Mouse (Mus musculus): ENCODE results near the gene Comp. TPM values are rescaled to one million over a fixed set of nuclear protein-coding genes. Genes with fewer than 3 reads are reported as not detected.

The Comp gene
- polyA plus RNA-seq (2012; rRNA removed): 0.15 and 0.25 TPM in 2 replicates

- DNase-seq (ENCODE audit: low read depth, low spot score): no peak
- WGBS: 5% methylated on average over 47 of the region's 47 CpGs
These were observed at the start of gene Comp for GRCm38 (mm10) chr8:70373397-70374317. TSS of gene Comp (plus strand) at chr8:70373558.

DNA sequence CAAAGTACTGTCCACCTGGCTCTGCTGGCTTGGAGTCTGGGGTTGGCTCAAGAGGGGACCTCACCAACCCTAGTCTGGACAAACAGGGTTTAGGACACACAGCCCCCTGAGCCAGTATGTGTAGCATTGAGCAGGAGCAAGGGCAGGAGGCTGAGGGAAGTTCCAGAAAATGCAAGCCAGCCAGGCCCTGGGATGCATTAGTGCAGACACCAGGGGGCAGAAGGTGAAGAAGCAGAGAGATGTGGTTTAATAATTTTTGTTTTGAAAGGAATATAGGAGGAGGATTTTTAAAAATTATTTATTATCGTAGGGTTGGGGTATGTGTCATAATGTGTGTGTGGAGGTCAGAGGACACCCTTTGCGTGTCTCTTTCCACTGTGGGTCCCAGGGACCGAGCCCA is 49.6 kb upstream of the Comp start:
- 86% methylated on average over 3 of the region's 3 CpGs for WGBS
- no peak for DNase-seq (ENCODE audit: low read depth, low spot score)

DNA sequence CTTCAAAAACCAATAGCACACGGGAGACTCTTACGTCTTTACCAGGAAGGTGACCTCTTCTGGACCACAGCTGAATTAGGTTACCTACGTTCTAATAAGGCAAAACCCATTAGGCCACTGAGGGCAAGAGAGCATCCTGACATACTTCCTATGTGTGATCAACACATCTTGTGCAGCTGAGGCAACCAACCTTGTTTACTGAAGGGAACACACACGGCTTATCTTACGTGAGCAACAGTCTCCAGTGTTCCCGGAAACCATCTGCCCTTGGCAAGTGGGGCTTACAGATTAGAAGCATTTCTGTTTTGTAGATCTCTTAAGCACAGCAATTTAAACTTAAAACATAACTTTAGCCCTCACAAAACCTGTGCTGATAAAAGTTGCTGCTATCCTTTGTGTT is 45.8 kb upstream of the Comp start:
- DNase-seq (ENCODE audit: low read depth, low spot score): no peak
- 88% methylated on average over 6 of the region's 6 CpGs for WGBS

- 40% methylated on average over 14 of the region's 14 CpGs for WGBS
- DNase-seq (ENCODE audit: low read depth, low spot score): no peak
These were observed 44.1 kb upstream of the Comp start, which contains the start of gene Gdf1 for GRCm38 (mm10) chr8:70329124-70329834. TSS of gene Gdf1 (plus strand) at chr8:70329817.

GRCm38 (mm10) chr8:70329835-70330740 is 43.3 kb upstream of the Comp start:
- no peak for DNase-seq (ENCODE audit: low read depth, low spot score)
- WGBS: 36% methylated on average over 45 of the region's 45 CpGs

DNA sequence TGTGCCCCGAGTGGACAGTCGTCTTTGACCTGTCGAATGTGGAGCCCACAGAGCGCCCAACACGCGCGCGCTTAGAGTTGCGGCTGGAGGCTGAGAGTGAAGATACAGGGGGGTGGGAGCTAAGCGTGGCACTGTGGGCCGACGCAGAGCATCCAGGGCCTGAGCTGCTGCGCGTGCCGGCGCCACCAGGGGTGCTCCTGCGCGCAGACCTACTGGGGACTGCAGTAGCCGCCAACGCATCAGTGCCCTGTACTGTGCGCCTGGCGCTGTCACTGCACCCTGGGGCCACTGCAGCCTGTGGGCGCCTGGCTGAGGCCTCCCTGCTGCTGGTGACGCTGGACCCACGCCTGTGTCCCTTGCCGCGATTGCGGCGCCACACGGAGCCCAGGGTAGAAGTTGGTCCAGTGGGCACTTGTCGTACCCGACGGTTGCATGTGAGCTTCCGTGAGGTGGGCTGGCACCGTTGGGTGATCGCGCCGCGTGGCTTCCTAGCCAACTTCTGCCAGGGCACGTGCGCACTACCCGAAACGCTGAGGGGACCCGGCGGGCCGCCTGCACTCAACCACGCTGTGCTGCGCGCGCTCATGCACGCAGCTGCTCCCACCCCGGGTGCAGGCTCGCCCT is 42.5 kb upstream of the Comp start:
- no peak for DNase-seq (ENCODE audit: low read depth, low spot score)
- WGBS: 78% methylated on average over 53 of the region's 53 CpGs

GRCm38 (mm10) chr8:70331526-70331925 is 41.8 kb upstream of the Comp start:
- WGBS: 92% methylated on average over 19 of the region's 19 CpGs
- no peak for DNase-seq (ENCODE audit: low read depth, low spot score)

DNA sequence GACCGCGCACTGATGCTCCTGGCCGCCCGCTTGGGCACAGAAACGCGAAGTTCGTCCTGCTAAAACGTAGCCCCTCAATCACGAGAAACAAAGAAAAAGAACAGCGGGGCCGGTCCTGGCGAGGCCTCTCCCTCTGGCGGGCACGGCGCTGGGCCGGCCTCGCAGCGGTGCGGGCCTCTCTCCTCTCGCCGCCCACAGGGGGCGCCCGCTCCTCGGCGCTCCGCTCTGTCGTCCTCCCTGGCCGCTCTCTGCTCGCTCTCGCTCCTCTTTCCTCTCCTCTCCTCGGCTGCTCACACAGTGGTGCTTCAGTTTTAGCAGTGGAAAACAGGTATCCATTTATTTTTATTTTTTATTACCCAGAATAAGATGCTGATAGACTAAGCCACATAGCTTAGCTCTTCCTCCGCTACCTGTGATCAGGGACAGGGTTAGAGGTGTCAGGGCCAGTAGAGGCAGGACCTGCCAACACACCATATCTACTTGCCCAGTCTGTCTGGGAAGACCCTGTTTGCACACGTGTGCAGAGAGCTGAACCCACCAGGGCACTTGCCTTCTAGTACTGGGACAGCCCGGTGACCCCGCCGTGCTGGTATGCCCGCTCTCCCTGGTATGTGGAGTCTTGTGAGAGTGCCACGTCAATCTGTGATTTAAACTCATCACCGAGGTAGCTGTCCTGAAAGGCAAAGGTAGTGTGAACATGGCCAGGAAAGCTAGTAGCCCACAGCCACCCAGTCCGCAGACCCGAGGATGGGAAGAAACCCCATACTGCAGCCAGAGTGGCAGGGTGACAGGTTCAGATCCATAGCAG is 41.1 kb upstream of the Comp start:
- WGBS: 56% methylated on average over 41 of the region's 41 CpGs
- no peak for DNase-seq (ENCODE audit: low read depth, low spot score)

DNA sequence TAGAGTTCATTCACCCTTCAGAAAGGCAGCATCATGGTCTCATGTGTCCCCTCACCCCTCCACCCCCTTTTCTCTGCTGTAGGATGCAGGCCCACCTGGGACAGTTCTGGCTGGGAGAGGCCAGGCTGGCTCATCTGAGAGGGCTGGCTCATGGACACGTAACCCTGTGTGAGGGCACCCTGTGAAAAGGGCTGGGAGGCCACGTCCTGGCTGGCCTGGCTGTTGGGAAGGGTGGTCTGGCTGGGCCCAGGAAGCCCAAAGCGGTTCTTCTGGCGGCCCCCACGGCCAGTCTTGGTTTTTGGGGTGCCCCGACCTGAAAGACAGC is 40.5 kb upstream of the Comp start:
- DNase-seq (ENCODE audit: low read depth, low spot score): no peak
- 95% methylated on average over 6 of the region's 6 CpGs for WGBS

DNA sequence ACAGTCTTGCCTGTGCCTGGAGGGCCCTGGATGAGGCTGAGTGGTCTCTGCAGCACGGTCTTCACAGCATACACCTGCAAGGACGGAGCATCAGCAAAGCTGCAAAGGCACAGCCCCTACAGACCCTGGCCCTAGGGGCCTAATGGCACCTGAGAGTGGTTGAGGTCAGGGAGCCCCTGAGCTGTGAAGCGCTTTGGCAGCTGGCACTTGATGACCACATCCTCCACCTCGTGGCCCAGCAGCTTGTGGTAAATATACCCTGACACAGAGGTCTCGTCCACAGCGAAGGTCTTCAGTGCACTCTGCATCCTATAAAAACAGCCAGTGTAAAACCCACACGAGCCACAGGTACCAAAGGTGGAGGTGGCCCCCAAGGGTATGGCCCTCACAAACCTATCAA is 34.4 kb upstream of the Comp start:
- 88% methylated on average over 7 of the region's 7 CpGs for WGBS

GRCm38 (mm10) chr8:70340659-70341058 is 32.7 kb upstream of the Comp start:
- WGBS: 90% methylated on average over 7 of the region's 7 CpGs
- DNase-seq (ENCODE audit: low read depth, low spot score): no peak

More for the DNA sequence above, 34.4 kb upstream of the Comp start:
- DNase-seq (ENCODE audit: low read depth, low spot score): no peak

- DNase-seq (ENCODE audit: low read depth, low spot score): no peak
- WGBS: 88% methylated on average over 14 of the region's 14 CpGs
These were observed 31.4 kb upstream of the Comp start for GRCm38 (mm10) chr8:70342007-70342406.

DNA sequence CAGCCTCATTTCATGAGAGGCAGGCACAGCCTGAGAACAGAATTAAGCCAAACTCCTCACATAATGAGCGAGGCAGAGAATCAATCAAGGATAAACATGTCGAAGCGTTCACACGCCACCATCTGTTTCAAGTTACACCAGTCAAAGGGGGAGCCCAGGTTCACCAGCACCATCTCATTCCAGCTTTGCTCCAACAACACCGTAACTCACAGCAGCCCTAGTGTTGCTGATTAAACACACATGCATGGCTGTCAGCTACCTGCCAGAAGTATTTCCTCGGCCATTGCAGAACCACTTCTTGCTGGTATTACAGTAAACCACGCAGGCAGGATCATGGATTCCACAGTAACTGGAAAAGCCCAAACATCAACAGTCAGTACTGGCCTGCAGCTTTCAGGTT is 30.3 kb upstream of the Comp start:
- 90% methylated on average over 7 of the region's 7 CpGs for WGBS

DNA sequence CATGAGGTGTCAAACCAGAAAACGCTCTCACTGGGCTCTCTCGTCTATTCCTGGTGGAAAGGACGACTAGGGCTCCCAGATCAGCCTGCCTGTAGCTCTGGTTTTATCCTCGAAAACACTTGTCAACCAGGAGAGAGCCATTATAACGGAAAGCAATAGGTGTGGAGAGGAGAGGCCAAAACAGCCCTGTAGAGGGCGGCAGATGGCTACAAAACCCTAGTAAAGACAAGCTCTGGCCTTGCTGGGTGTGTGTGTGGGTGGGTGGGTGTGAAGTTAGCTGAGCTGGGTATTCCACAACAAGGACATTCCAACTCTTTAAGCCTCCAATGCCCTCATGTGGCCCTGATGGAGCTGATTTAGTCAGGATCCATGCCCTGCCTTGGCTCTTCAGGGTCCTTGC is 29.7 kb upstream of the Comp start:
- 59% methylated on average over 6 of the region's 6 CpGs for WGBS
- no peak for DNase-seq (ENCODE audit: low read depth, low spot score)

More for the DNA sequence above, 30.3 kb upstream of the Comp start:
- no peak for DNase-seq (ENCODE audit: low read depth, low spot score)

- no peak for DNase-seq (ENCODE audit: low read depth, low spot score)
- 70% methylated on average over 2 of the region's 2 CpGs for WGBS
These were observed 29.1 kb upstream of the Comp start for GRCm38 (mm10) chr8:70344279-70344678.

DNA sequence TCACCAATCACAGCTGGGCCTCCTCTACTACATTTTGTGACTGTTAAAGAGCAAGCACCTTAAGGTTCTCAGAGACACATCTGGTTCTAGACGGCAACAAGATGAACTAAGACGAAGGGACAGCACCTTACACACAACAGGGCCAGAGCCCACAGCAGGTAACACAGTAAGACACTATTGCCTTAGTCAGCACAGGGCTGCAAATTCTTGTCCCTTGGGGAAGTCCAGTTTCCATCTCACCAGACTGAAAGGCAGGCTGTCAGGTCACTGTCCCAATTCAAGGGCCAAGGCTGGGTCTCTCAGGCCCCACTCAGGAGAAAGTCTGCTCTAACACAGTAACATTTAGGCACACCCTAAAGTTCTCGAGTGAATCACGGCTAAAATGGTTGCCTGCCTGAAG is 25.9 kb upstream of the Comp start:
- no peak for DNase-seq (ENCODE audit: low read depth, low spot score)

GRCm38 (mm10) chr8:70347860-70348420 is 25.4 kb upstream of the Comp start:
- DNase-seq (ENCODE audit: low read depth, low spot score): no peak
- WGBS: 15% methylated on average over 1 of the region's 1 CpGs

More for the DNA sequence above, 25.9 kb upstream of the Comp start:
- 46% methylated on average over 4 of the region's 4 CpGs for WGBS

Measured in large intestine, adult 2 months (tissue).